Mouse (Mus musculus): Measurements from ENCODE around the gene Zbtb25. TPM values are rescaled to one million over a fixed set of nuclear protein-coding genes. Genes with fewer than 3 reads are reported as not detected.
A peak's percentile ranks its signal among the peaks of the same experiment; 100 is the strongest.

Zbtb25 gene
- polyA plus RNA-seq, 1 experiment = 10.2 TPM

DNA sequence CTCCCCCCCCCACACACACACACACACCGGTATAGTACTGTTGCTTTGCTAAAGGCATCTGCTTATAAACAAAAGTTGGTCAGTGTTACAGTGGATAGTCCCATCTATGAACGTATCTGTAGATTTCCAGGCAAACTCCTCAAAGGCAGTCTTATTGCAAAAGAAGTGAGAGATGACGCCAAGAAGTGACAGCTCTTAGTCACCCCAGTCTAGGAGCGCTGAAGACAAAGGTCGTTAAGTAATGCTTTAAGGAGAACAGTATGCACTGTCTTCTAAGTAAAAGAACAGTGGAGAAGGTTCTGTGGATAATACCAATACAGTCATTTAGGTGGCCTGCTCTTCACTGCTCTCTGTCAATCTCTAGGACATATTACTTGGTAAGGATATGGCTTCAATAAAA lies 23.6 kb upstream of the Zbtb25 start:
- Histone ChIP-seq H3K27ac (replicated peaks; ENCODE audit: low read depth, low read length) (no peak overlapping the region), H3K4me3 (ENCODE audit: insufficient read depth, low read depth, low read length) (no peak overlapping the region)

DNA sequence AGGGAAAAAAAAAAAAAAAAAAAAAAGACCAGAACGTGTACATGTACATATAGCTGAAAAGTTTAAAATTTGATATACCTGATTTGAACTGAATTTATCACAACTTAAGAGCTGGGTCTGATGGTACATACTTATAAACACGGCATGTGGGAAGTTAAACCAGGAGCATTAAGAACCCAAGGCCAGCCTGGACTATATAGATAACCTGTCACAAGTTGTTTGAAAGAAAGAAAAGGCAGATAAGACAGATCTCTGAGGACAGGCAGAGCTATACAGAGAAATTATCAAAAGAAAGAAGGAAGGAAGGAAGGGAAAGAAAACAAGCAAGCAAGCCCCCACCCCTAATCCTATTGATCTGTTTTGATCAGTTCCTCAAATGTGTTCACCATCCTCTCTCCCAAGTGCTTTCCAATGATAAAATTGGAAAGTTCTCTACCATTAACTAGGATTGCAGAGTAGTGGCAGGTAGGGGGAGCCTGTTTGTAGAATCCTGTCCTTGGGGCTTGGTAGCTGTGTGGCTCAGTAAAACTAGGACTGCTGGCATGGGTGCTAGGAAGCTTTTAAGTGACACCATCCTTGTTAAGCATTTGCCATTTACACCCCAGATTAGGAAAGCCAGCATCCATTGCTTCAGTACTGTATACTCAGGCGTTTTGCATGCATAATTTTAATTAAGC lies 22.3 kb upstream of the Zbtb25 start:
- Histone ChIP-seq H3K4me3 (ENCODE audit: insufficient read depth, low read depth, low read length) (no peak overlapping the region), H3K4me1 (ENCODE audit: control insufficient read depth, insufficient read depth, insufficient read length, low read length) (no peaks in the 10 kb centered on the region), H3K27ac (replicated peaks; ENCODE audit: low read depth, low read length) (no peak overlapping the region)

More for the DNA sequence above, 23.6 kb upstream of the Zbtb25 start:
- no peaks in the 10 kb centered on the region for H3K4me1 ChIP-seq (ENCODE audit: control insufficient read depth, insufficient read depth, insufficient read length, low read length)

DNA sequence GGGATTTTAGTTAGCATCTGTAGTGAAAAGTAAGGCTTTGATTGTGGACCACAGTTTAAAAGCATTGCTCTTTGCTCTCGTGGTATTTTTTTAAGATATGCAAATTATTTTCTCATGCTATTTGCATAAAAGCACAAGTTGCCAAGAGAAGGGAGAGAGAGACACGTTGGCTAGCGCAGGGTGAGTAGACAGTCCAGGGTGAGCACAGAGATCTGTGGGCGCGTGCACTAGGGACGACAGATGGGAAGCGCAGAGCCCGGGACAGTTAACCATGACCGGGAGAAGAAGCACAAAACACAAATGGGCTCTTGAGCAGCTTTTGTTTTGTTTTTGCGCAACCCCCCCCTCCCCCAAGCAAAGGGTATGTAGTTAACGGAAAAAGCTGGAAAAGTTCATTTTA lies 19.4 kb upstream of the Zbtb25 start:
- Histone ChIP-seq H3K4me3 (ENCODE audit: insufficient read depth, low read depth, low read length) (no peak overlapping the region), H3K27ac (replicated peaks; ENCODE audit: low read depth, low read length) (no peak overlapping the region), H3K4me1 (ENCODE audit: control insufficient read depth, insufficient read depth, insufficient read length, low read length) (no peaks in the 10 kb centered on the region)

DNA sequence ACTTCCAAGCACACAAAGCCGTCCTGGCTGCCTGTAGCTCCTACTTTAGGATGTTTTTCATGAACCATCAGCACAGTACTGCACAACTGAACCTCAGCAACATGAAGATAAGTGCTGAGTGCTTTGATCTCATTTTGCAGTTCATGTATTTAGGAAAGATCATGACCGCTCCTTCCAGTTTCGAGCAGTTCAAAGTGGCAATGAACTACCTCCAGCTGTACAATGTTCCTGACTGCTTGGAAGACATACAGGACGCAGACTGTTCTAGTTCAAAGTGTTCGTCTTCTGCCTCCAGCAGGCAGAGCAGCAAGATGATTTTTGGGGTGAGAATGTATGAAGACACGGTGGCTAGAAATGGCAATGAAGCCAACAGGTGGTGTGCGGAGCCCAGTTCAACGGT lies 15.9 kb upstream of the Zbtb25 start:
- H3K4me1 ChIP-seq (ENCODE audit: control insufficient read depth, insufficient read depth, insufficient read length, low read length) = no peaks in the 10 kb centered on the region
- no peak overlapping the region for H3K27ac ChIP-seq (replicated peaks; ENCODE audit: low read depth, low read length)
- no peak overlapping the region for H3K4me3 ChIP-seq (ENCODE audit: insufficient read depth, low read depth, low read length)

DNA sequence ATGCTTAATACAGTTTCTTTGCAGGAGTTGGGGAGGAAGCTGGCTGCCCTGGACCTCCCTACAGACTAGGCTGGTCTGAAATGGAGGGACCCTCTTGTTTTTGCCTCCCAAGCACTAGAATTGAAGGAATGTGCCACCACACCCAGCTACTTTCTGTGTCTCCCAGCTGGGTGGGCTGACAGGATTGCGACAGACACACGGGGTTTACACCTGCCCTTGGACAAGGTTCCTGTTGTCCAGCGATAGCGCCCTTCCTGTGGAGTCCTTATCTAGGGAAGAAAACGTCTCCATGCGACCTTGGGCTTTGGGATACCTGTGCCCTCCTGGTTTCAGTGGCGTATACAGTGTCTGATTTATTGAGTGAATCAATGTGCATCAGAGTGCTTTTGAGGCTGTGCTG lies 10.7 kb upstream of the Zbtb25 start:
- Histone ChIP-seq H3K4me1 (ENCODE audit: control insufficient read depth, insufficient read depth, insufficient read length, low read length) (0 out of 2 replicates have a peak, but pooled peaks cover 2% of the 10 kb centered on the region), H3K4me3 (ENCODE audit: insufficient read depth, low read depth, low read length) (no peak overlapping the region), H3K27ac (replicated peaks; ENCODE audit: low read depth, low read length) (no peak overlapping the region)

DNA sequence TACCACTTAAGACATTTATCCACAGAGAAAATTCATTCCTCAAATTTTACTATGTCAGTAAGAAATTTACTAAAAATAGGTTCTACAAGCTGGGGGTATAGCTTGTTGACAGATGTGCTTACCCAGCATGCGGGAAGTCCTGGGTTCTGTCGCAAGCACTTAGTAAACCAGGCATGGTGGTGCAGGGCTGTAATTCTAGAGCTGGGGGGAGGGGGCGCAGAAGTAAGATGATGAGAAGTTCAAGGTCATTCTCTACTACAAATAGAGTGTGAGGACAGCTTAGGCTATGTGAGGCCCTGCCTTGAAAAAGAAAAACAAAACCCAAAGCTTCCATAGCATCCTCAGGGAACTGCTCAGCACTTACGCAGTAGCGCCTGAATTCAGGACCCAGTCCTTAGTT lies 9.2 kb upstream of the Zbtb25 start:
- no peak overlapping the region for H3K27ac ChIP-seq (replicated peaks; ENCODE audit: low read depth, low read length)
- 0 out of 2 replicates have a peak, but pooled peaks cover 2% of the 10 kb centered on the region for H3K4me1 ChIP-seq (ENCODE audit: control insufficient read depth, insufficient read depth, insufficient read length, low read length)
- H3K4me3 ChIP-seq (ENCODE audit: insufficient read depth, low read depth, low read length) = no peak overlapping the region

DNA sequence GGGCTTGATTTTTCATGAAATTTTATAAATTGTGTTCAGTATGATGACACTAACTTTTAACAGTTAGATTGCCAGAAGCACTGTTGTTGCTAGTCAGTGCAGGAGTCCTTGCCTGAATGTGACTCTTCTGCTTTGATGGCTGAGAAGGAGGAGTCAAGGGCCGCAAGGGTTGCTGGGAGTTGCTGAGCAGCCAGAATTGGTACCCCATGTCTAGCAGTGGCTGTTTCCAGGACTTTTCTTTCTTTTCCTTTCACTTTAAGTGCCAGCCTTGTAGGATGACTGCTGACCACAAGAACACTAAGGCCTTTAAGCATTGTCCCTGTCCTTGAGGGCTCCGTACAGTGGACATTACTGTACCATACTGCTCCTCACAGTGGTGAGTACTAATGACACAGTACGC lies 8.3 kb upstream of the Zbtb25 start:
- Histone ChIP-seq H3K4me1 (ENCODE audit: control insufficient read depth, insufficient read depth, insufficient read length, low read length) (peaks cover 6% of the 10 kb centered on the region), H3K27ac (replicated peaks; ENCODE audit: low read depth, low read length) (no peak overlapping the region), H3K4me3 (ENCODE audit: insufficient read depth, low read depth, low read length) (no peak overlapping the region)

DNA sequence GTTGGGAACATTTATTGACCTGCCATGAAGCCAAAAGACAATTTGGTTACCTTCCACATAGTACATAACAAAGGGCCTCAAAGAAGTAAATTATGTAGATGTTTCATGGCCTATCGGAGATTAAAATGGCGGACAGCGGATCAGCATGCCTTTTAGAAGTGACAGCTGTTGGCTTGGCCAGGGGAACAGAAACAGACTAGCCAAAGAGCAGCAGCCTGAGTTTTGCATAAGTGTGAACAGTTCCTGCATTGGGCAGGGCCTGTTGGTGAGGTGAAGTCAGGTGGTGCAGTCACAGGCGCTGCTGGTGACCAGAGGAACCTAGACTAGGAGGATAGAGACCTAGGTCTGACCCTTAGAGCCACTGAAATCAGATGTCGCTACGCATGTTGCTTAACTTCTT lies 7.7 kb upstream of the Zbtb25 start:
- Histone ChIP-seq H3K4me3 (ENCODE audit: insufficient read depth, low read depth, low read length) (no peak overlapping the region), H3K27ac (replicated peaks; ENCODE audit: low read depth, low read length) (no peak overlapping the region), H3K4me1 (ENCODE audit: control insufficient read depth, insufficient read depth, insufficient read length, low read length) (peaks cover 12% of the 10 kb centered on the region)

DNA sequence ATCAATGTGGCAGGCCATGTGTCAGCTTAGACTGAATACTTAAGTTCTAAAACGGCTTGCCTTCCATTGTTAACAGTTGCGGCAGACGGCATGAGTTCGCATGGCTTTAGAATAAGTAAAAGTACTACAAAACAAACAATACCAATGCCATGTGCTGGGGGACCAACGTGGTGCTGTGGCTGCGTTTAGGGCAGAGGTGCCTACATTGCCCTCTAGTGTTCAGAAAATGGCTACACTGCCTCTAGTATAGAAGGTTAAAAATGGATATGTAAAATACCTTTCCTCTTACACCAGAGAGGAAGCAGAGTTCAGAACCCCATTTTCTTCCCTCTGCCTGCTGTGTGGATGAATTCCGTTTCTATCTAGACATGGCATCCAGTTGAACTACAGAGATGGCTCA lies 7.2 kb upstream of the Zbtb25 start:
- H3K4me1 ChIP-seq (ENCODE audit: control insufficient read depth, insufficient read depth, insufficient read length, low read length) = peaks cover 14% of the 10 kb centered on the region
- no peak overlapping the region for H3K4me3 ChIP-seq (ENCODE audit: insufficient read depth, low read depth, low read length)
- no peak overlapping the region for H3K27ac ChIP-seq (replicated peaks; ENCODE audit: low read depth, low read length)

DNA sequence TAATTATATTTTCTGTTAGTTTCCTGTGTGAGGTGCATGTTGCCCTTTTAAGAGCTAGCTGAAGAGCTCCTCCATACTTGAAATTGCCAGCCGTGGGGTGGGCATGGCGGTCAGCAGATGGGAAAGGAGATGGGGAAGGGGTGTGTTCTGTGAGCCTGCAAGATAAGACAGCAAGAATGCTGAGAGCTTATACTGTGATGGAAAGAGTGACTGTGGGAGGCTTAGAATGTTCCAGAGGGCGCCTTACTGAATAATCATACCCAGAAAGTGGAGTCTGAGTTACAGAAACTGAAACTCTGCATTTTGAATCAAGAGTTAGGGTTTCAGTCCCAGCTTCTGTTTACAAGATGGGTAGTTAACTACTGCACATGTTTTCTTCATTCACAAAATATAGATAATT lies 6.1 kb upstream of the Zbtb25 start:
- Histone ChIP-seq H3K4me3 (ENCODE audit: insufficient read depth, low read depth, low read length) (no peak overlapping the region), H3K4me1 (ENCODE audit: control insufficient read depth, insufficient read depth, insufficient read length, low read length) (peaks cover 14% of the 10 kb centered on the region), H3K27ac (replicated peaks; ENCODE audit: low read depth, low read length) (no peak overlapping the region)

DNA sequence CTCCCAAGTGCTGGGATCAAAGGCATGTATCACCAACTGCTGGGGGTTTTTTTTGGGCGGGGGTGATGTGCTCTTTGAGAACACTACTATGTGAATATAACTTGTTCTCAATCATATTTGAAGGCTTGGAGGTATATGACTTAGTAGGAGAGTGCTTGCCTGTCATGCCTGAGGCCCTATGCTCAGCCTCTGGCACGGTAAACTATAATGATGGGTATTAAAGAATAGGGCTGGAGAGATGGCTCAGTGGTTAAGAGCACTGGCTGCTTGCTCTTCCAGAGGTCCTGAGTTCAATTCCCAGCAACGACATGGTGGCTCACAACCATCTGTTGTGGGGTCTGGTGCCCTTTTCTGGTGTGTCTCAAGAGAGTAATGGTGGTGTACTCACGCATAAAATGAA lies 5.5 kb upstream of the Zbtb25 start:
- Histone ChIP-seq H3K4me1 (ENCODE audit: control insufficient read depth, insufficient read depth, insufficient read length, low read length) (peaks cover 14% of the 10 kb centered on the region), H3K4me3 (ENCODE audit: insufficient read depth, low read depth, low read length) (no peak overlapping the region)

DNA sequence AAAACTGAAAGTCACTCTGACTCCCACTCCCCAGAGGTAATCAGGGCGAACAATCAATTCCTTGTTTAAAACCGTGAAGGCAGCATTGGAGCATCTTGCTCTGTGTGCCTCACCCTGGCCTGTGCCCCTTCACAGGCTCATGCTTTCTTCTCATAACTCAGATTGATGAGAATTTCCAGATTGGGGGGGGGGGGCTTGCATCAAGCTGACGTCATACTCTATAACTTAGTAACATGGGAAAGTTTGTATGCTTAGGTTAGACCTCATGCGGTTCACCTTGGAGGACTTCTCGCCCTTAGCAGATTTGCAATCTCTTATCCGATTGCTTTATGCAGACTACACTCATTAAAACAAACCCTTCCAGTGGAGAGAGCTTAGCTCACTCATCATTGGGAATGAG lies 4.6 kb upstream of the Zbtb25 start:
- Histone ChIP-seq H3K27ac (replicated peaks; ENCODE audit: low read depth, low read length) (no peak overlapping the region), H3K4me1 (ENCODE audit: control insufficient read depth, insufficient read depth, insufficient read length, low read length) (peaks cover 14% of the 10 kb centered on the region)

More for the DNA sequence above, 5.5 kb upstream of the Zbtb25 start:
- no peak overlapping the region for H3K27ac ChIP-seq (replicated peaks; ENCODE audit: low read depth, low read length)

DNA sequence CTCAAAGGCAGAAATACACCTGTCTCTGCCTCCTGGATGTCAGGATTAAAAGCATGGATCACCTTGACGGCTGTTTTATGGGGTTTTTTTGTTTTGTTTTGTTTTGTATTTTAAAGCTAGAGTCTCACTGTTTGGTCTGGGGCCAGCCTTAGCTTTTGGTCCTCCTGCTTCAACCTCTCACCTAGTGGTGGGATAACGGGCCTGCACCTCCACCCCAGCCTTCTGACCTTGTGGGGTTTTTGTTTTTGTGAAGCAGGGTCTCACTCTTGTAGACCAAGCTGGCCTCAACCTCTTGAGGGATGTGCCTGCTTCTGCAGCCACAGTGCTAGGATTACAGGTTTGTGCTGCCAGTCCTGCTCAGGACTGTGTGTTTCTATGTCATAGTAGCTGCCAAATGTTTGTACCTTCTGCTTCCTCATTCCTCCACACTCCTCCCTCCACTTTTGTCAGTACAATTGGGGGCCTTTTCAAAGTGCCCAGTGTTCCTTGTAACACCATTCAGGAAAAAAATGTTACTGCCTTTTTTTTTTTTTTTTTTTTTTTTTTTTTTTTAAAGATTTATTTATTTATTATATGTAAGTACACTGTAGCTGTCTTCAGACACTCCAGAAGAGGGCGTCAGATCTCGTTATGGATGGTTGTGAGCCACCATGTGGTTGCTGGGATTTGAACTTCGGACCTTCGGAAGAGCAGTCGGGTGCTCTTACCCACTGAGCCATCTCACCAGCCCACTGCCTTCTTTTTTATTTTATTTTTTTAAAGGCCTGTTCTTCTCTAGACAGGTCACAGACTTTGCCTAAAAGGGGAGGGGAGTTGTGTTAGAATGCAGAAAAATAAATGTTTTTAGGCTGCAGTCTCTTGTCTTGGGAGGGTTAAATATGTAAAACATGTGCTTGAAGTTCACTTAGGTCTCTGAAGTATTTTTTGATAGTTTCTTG lies 3.7 kb upstream of the Zbtb25 start:
- Histone ChIP-seq H3K4me3 (ENCODE audit: insufficient read depth, low read depth, low read length) (no peak overlapping the region; the same call in 1 of the 2 replicates), H3K4me1 (ENCODE audit: control insufficient read depth, insufficient read depth, insufficient read length, low read length) (peaks cover 14% of the 10 kb centered on the region), H3K27ac (replicated peaks; ENCODE audit: low read depth, low read length) (no peak overlapping the region)

More for the DNA sequence above, 4.6 kb upstream of the Zbtb25 start:
- no peak overlapping the region for H3K4me3 ChIP-seq (ENCODE audit: insufficient read depth, low read depth, low read length)

DNA sequence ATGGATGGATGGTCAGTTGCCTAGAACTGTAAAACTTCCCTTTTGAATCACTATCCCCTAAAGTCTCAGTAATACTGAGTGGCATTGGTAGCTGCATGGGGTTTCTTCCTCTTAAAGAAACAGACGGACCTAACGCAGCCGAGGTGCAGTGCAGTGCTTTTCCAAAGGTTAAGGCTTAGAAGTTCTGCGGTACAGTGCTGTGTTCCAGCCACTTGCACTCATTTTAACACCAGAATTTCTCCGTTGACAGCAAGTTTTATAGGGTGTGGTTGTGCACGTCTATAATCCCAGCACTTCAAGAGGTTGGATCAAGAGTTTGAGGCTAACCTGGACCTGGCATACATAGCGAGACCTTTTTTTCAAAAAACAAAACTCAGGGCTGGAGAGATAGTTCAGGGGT lies 2.6 kb upstream of the Zbtb25 start:
- H3K4me1 ChIP-seq (ENCODE audit: control insufficient read depth, insufficient read depth, insufficient read length, low read length) = peaks cover 12% of the 10 kb centered on the region
- H3K4me3 ChIP-seq (ENCODE audit: insufficient read depth, low read depth, low read length) = peak overlapping the region; percentile 26
- no peak overlapping the region for H3K27ac ChIP-seq (replicated peaks; ENCODE audit: low read depth, low read length)

DNA sequence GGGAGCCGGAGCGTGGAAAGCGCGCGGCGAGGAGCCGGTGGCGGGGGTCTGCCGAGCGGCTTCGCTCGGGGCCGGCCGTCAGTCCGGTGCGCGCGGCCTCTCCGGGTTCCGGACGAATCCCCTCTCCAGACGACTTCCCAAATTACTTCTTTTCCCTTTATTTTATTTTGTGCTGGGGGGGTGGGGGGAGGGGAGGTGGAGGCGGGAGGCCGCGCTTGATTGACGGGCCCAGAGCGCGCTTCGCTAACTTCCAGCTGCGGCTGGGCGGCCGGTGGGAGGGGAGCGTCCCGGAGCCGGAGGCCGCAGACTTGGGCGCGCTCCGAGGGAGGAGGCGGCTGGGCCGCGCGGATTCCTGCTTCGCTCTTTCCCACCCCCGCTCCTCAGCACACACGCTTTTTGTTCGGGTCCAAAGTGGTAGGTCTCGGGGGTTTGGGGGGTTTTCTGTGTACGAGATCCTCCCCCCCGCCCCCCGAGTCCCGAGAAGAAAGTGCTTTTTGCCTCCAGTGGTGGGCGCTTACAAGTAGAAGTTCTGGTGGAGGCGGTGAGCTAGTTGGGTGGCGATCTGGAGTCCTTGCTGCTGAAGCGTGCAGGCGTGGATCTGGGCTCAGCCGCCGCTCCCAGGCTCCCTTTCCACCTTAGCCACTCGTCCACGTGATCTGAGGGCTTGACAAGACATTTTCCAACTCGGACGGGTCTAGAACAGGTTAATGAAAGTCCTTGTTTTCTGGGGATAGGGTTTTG lies 1.6 kb upstream of the Zbtb25 start:
- H3K4me3 ChIP-seq (ENCODE audit: insufficient read depth, low read depth, low read length) = peak overlapping the region; percentile 92
- peak overlapping the region; percentile 84 for H3K27ac ChIP-seq (replicated peaks; ENCODE audit: low read depth, low read length)
- H3K4me1 ChIP-seq (ENCODE audit: control insufficient read depth, insufficient read depth, insufficient read length, low read length) = peaks cover 12% of the 10 kb centered on the region
